Mouse (Mus musculus) urinary bladder, postnatal 14 days (tissue): ENCODE data around the gene Speer4d.
"Not testable (repeated sequence)": the region's sequence is repeated elsewhere in the genome, so short reads cannot be mapped to it uniquely, and the experiment has no call there.

ENCODE experiments used
- DNase-seq: peaks from one replicate; pipeline ENCODE4 v3.0.0; 2021; ENCODE audit warnings: low spot score

Speer4d gene

GRCm38 (mm10) chr5:15670789-15671188, 51.9 kb downstream of the Speer4d start:
- not testable (repeated sequence) for DNase-seq
